Comparison of ENCODE assay signal across 31 mouse cellular contexts in genomic region chr1:130485828-130486620, GRCm38 (mm10). TPM values are rescaled to one million over a fixed set of nuclear protein-coding genes. Genes with fewer than 3 reads are reported as not detected.
DNase-seq lines count a peak whose midpoint lies in the region; ATAC-seq and TF ChIP-seq lines count a peak whose summit lies in the region.
"Had no signal": no experiment of that assay in that cellular context is flagged by ENCODE, and none has a peak within 500 bp of the region (broad histone marks: within the 10 kb centered on the region; RNA-seq: fewer than 3 reads in every experiment).

No protein-coding gene starts in this region.

- no peak overlapping the region for H3K4me3 ChIP-seq in forebrain, postnatal 0 days (ENCODE audit: low read depth, low read length)
- H3K4me3 ChIP-seq: embryonic facial prominence, embryonic 10.5 days; forebrain, embryonic 10.5 days; heart, embryonic 10.5 days; limb, embryonic 15.5 days; lung, embryonic 15.5 days; midbrain, embryonic 15.5 days; neural tube, embryonic 12.5 days had no signal

- H3K27ac ChIP-seq in forebrain, postnatal 0 days (ENCODE audit: low read depth, low read length), result no peak overlapping the region
- H3K27ac ChIP-seq: embryonic facial prominence, embryonic 10.5 days; forebrain, embryonic 10.5 days; heart, embryonic 10.5 days; limb, embryonic 15.5 days; liver, embryonic 14.5 days; lung, embryonic 15.5 days; midbrain, embryonic 15.5 days; neural tube, embryonic 12.5 days had no signal

- no peaks in the 10 kb centered on the region for H3K36me3 ChIP-seq in forebrain, postnatal 0 days (ENCODE audit: insufficient read depth)
- H3K36me3 ChIP-seq: embryonic facial prominence, embryonic 10.5 days; forebrain, embryonic 10.5 days; heart, embryonic 10.5 days; limb, embryonic 15.5 days; lung, embryonic 15.5 days; midbrain, embryonic 15.5 days; neural tube, embryonic 12.5 days had no signal

- H3K27me3 ChIP-seq in forebrain, postnatal 0 days (ENCODE audit: insufficient read depth, low read length), result no peaks in the 10 kb centered on the region
- H3K27me3 ChIP-seq: limb, embryonic 15.5 days; lung, embryonic 15.5 days; midbrain, embryonic 15.5 days; neural tube, embryonic 12.5 days had no signal

- intact Hi-C loops in left cerebral cortex, postnatal 25 days (cut with DNase I), result no loop called here

- no peaks in the 10 kb centered on the region for H3K4me1 ChIP-seq in forebrain, postnatal 0 days (ENCODE audit: insufficient read depth)
- H3K4me1 ChIP-seq: embryonic facial prominence, embryonic 10.5 days; forebrain, embryonic 10.5 days; heart, embryonic 10.5 days; limb, embryonic 15.5 days; lung, embryonic 15.5 days; midbrain, embryonic 15.5 days; neural tube, embryonic 12.5 days had no signal

- no peak for TF ChIP-seq CTCF in forebrain, postnatal 0 days (IDR thresholded peaks at IDR 0.05; ENCODE audit: low read depth)

- ATAC-seq in forebrain, postnatal 0 days, result no peak
- ATAC-seq: activated CD4-positive, CD25-positive, alpha-beta regulatory T cell, adult 4 months; CD4-positive, CD25-positive, alpha-beta regulatory T cell, adult 4 months; forebrain, embryonic 16.5 days; hindbrain, embryonic 16.5 days; midbrain, embryonic 15.5 days had no signal

- H3K9ac ChIP-seq in forebrain, postnatal 0 days, result no peak overlapping the region
- H3K9ac ChIP-seq: limb, embryonic 15.5 days; liver, embryonic 14.5 days; lung, embryonic 15.5 days; midbrain, embryonic 15.5 days; neural tube, embryonic 12.5 days had no signal

- peak; percentile 30 for DNase-seq in adrenal gland, adult 2 months
- no peak for DNase-seq in adrenal gland, postnatal 10 days
- peak; percentile 26 for DNase-seq in urinary bladder, postnatal 14 days (ENCODE audit: low spot score)
- DNase-seq in urinary bladder, postnatal 25 days (ENCODE audit: low spot score), result no peak
- peak; percentile 7 for DNase-seq in skeletal muscle tissue, adult 2 months (ENCODE audit: low read depth, low spot score)
- DNase-seq in left cerebral cortex, postnatal 25 days (ENCODE audit: low spot score in 2 of 2), result no peak
- no peak for DNase-seq in gastrocnemius, postnatal 4 days (ENCODE audit: low spot score in 2 of 2)
- no peak for DNase-seq in forebrain, postnatal 0 days
- DNase-seq: adrenal gland, postnatal 25 days; cerebellum, adult 9-10 months; gastrocnemius, postnatal 36 days; heart, postnatal 4 days; kidney, adult 18-20 months; kidney, postnatal 36 days; left cerebral cortex, postnatal 4 days; lung, postnatal 4 days; right cerebral cortex, postnatal 25 days; thymus, adult 18-20 months; thymus, postnatal 36 days had no signal

- H3K9me3 ChIP-seq in forebrain, postnatal 0 days (ENCODE audit: low read length), result 0 out of 2 replicates have a peak, but pooled peaks cover 3% of the 10 kb centered on the region
- H3K9me3 ChIP-seq: embryonic facial prominence, embryonic 10.5 days; forebrain, embryonic 10.5 days; heart, embryonic 10.5 days; limb, embryonic 15.5 days; lung, embryonic 15.5 days; midbrain, embryonic 15.5 days; neural tube, embryonic 12.5 days had no signal

- WGBS in forebrain, postnatal 0 days, result 88% methylated on average over 10 of the region's 10 CpGs

- H3K4me2 ChIP-seq in forebrain, postnatal 0 days (ENCODE audit: low read depth), result no peak overlapping the region
- H3K4me2 ChIP-seq: limb, embryonic 15.5 days; lung, embryonic 15.5 days; midbrain, embryonic 15.5 days; neural tube, embryonic 12.5 days had no signal

RNA-seq across cellular contexts. Expression of gene Cd55, which starts 23.5 kb away (rescaled TPM):
- 10 to 100 TPM; 13.8 to 21.7 TPM for total RNA-seq in adrenal gland, adult 2 months (2021)
- polyA plus RNA-seq in adrenal gland, adult 2 months (2012; rRNA removed), result 8.7 and 11.8 TPM in 2 replicates
- total RNA-seq in adrenal gland, postnatal 10 days (2021), result 10 to 100 TPM; 21.7 to 29.1 TPM
- total RNA-seq in left cerebral cortex, postnatal 25 days (2021), result 1 to 10 TPM; 6.1 to 6.6 TPM
- total RNA-seq in gastrocnemius, postnatal 4 days (2021), result 10 to 100 TPM; 37.8 to 41.9 TPM
- total RNA-seq in forebrain, postnatal 0 days (2014; rRNA removed), result 7.8 and 11.0 TPM in 2 replicates
- polyA plus RNA-seq in forebrain, postnatal 0 days (2015; fragmentation: Nextera tagmentation; extraction: Ambion mirVana), result 5.6 and 9.0 TPM in 2 replicates

Comparison
In these comparisons a context has a peak if more than half of its experiments do, and no peak if none do; other contexts are left out.
1. DNase-seq: peak in adrenal gland, adult 2 months (single experiment), urinary bladder, postnatal 14 days (single experiment) and skeletal muscle tissue, adult 2 months (single experiment); none in adrenal gland, postnatal 10 days (single experiment), urinary bladder, postnatal 25 days (single experiment), left cerebral cortex, postnatal 25 days (0 of 2), gastrocnemius, postnatal 4 days (0 of 2) and forebrain, postnatal 0 days (single experiment).